In genomic region chr5:112428944-112429343, GRCm38 (mm10) we compare ENCODE assay signal across 8 mouse cellular contexts. TPM values are rescaled to one million over a fixed set of nuclear protein-coding genes. Genes with fewer than 3 reads are reported as not detected.
DNase-seq lines count a peak whose midpoint lies in the region; ATAC-seq and TF ChIP-seq lines count a peak whose summit lies in the region.

No protein-coding gene starts in this region.

- TF ChIP-seq EP300 in stomach, postnatal 0 days (optimal IDR thresholded peaks at IDR 0.05) = no peak

- peak; percentile 70 to 71 for DNase-seq in left cerebral cortex, adult 18-20 months (ENCODE audit: low spot score in 2 of 2)
- DNase-seq in left cerebral cortex, adult 11 months (ENCODE audit: low spot score) = no peak
- peak; percentile 84 for DNase-seq in brain, embryonic 14.5 days (ENCODE audit: low read depth)
- peak; percentile 63 for DNase-seq in naive thymus-derived CD4-positive, alpha-beta T cell, adult 2 months (ENCODE audit: low read depth)
- DNase-seq in stomach, postnatal 0 days (ENCODE audit: low spot score) = peak; percentile 66

- no peaks in the 10 kb centered on the region for H3K9me3 ChIP-seq in forebrain, embryonic 13.5 days (replicated peaks)
- no peaks in the 10 kb centered on the region for H3K9me3 ChIP-seq in intestine, embryonic 15.5 days
- H3K9me3 ChIP-seq in limb, embryonic 13.5 days = no peaks in the 10 kb centered on the region
- no peaks in the 10 kb centered on the region for H3K9me3 ChIP-seq in stomach, postnatal 0 days (ENCODE audit: control insufficient read depth, low read length)

- no peak overlapping the region for H3K27ac ChIP-seq in forebrain, embryonic 13.5 days
- no peak overlapping the region for H3K27ac ChIP-seq in intestine, embryonic 15.5 days
- H3K27ac ChIP-seq in limb, embryonic 13.5 days = no peak overlapping the region
- no peak overlapping the region for H3K27ac ChIP-seq in stomach, postnatal 0 days (replicated peaks)

- peaks cover 14% of the 10 kb centered on the region for H3K4me1 ChIP-seq in forebrain, embryonic 13.5 days
- H3K4me1 ChIP-seq in intestine, embryonic 15.5 days (replicated peaks) = 0 out of 2 replicates have a peak, but pooled peaks cover 3% of the 10 kb centered on the region
- peaks cover 8% of the 10 kb centered on the region for H3K4me1 ChIP-seq in limb, embryonic 13.5 days
- no peaks in the 10 kb centered on the region for H3K4me1 ChIP-seq in stomach, postnatal 0 days (replicated peaks; ENCODE audit: control insufficient read depth, insufficient read depth)

- TF ChIP-seq POLR2A in brain, embryonic 14.5 days (IDR thresholded peaks at IDR 0.05; ENCODE audit: borderline replicate concordance, extremely low read depth, insufficient read depth, insufficient read length, poor library complexity, severe bottlenecking) = no peak

- WGBS in forebrain, embryonic 13.5 days = 15% methylated on average over 19 of the region's 19 CpGs
- 13% methylated on average over 19 of the region's 19 CpGs for WGBS in intestine, embryonic 15.5 days
- 16% methylated on average over 19 of the region's 19 CpGs for WGBS in limb, embryonic 13.5 days
- 15% methylated on average over 19 of the region's 19 CpGs for WGBS in stomach, postnatal 0 days

- ATAC-seq in forebrain, embryonic 13.5 days = peak; percentile 34; the same call in 1 of the 2 replicates
- ATAC-seq in intestine, embryonic 15.5 days = 0 out of 2 replicates have a peak, but pooled peaks have one; percentile 35
- ATAC-seq in limb, embryonic 13.5 days (ENCODE audit: low FRiP score, low read depth) = no peak
- ATAC-seq in stomach, postnatal 0 days (ENCODE audit: low FRiP score, low TSS enrichment) = peak; percentile 35; the same call in 1 of the 2 replicates

- peaks cover 25% of the 10 kb centered on the region for H3K27me3 ChIP-seq in forebrain, embryonic 13.5 days
- H3K27me3 ChIP-seq in intestine, embryonic 15.5 days (replicated peaks) = peaks cover 7% of the 10 kb centered on the region
- peaks cover 45% of the 10 kb centered on the region for H3K27me3 ChIP-seq in limb, embryonic 13.5 days
- no peaks in the 10 kb centered on the region for H3K27me3 ChIP-seq in stomach, postnatal 0 days (ENCODE audit: control insufficient read depth, insufficient read depth, low read length)

- H3K36me3 ChIP-seq in forebrain, embryonic 13.5 days (ENCODE audit: poor library complexity, severe bottlenecking) = peaks cover 7% of the 10 kb centered on the region
- H3K36me3 ChIP-seq in intestine, embryonic 15.5 days = no peaks in the 10 kb centered on the region
- no peaks in the 10 kb centered on the region for H3K36me3 ChIP-seq in limb, embryonic 13.5 days
- H3K36me3 ChIP-seq in stomach, postnatal 0 days (ENCODE audit: control insufficient read depth, insufficient read depth, low read length) = no peaks in the 10 kb centered on the region

- H3K9ac ChIP-seq in forebrain, embryonic 13.5 days = no peak overlapping the region
- H3K9ac ChIP-seq in intestine, embryonic 15.5 days = no peak overlapping the region
- H3K9ac ChIP-seq in limb, embryonic 13.5 days = no peak overlapping the region
- H3K9ac ChIP-seq in stomach, postnatal 0 days (ENCODE audit: low read length) = no peak overlapping the region

- H3K4me3 ChIP-seq in forebrain, embryonic 13.5 days = no peak overlapping the region
- no peak overlapping the region for H3K4me3 ChIP-seq in intestine, embryonic 15.5 days (replicated peaks)
- H3K4me3 ChIP-seq in limb, embryonic 13.5 days = no peak overlapping the region
- no peak overlapping the region for H3K4me3 ChIP-seq in stomach, postnatal 0 days (ENCODE audit: low read depth, low read length)

- H3K4me2 ChIP-seq in forebrain, embryonic 13.5 days = peak overlapping the region; percentile 38
- peak overlapping the region; percentile 40; the same call in 1 of the 2 replicates for H3K4me2 ChIP-seq in intestine, embryonic 15.5 days (replicated peaks)
- H3K4me2 ChIP-seq in limb, embryonic 13.5 days (replicated peaks) = peak overlapping the region; percentile 46
- H3K4me2 ChIP-seq in stomach, postnatal 0 days (replicated peaks; ENCODE audit: low read depth) = no peak overlapping the region; the same call in 1 of the 2 replicates

- peak; percentile 90 for TF ChIP-seq CTCF in brain, embryonic 14.5 days (IDR thresholded peaks at IDR 0.05; ENCODE audit: borderline replicate concordance, extremely low read depth, insufficient read depth, insufficient read length)
- peak; percentile 89 for TF ChIP-seq CTCF in stomach, postnatal 0 days (IDR thresholded peaks at IDR 0.05; ENCODE audit: low read depth)

RNA-seq across cellular contexts. Expression of gene Gm6588, which starts 20.3 kb away (rescaled TPM):
- total RNA-seq in left cerebral cortex, adult 18-20 months (2021) = not detected
- polyA plus RNA-seq in brain, embryonic 14.5 days (2012; rRNA removed) = not detected in 2 replicates
- polyA plus RNA-seq in forebrain, embryonic 13.5 days (2015; fragmentation: Nextera tagmentation; extraction: Ambion mirVana) = 0.68 and 1.1 TPM in 2 replicates
- not detected in 2 replicates for polyA plus RNA-seq in intestine, embryonic 15.5 days (2015; fragmentation: Nextera tagmentation; extraction: Ambion mirVana)
- 0.08 TPM in 1 of 2 replicates, not detected in the other for polyA plus RNA-seq in limb, embryonic 13.5 days (2015; fragmentation: Nextera tagmentation; extraction: Ambion mirVana)
- polyA plus RNA-seq in stomach, postnatal 0 days (2015; fragmentation: Nextera tagmentation; extraction: Ambion mirVana) = 0.05 TPM in 1 of 2 replicates, not detected in the other

RNA-seq across cellular contexts. Expression of gene Asphd2, which starts 34.3 kb away (rescaled TPM):
- 100 to 1,000 TPM; 179 to 194 TPM for total RNA-seq in left cerebral cortex, adult 18-20 months (2021)
- 120 and 140 TPM in 2 replicates for polyA plus RNA-seq in brain, embryonic 14.5 days (2012; rRNA removed)
- 21.4 and 23.8 TPM in 2 replicates for polyA plus RNA-seq in forebrain, embryonic 13.5 days (2015; fragmentation: Nextera tagmentation; extraction: Ambion mirVana)
- polyA plus RNA-seq in intestine, embryonic 15.5 days (2015; fragmentation: Nextera tagmentation; extraction: Ambion mirVana) = 8.5 and 10.1 TPM in 2 replicates
- 19.1 and 23.7 TPM in 2 replicates for polyA plus RNA-seq in limb, embryonic 13.5 days (2015; fragmentation: Nextera tagmentation; extraction: Ambion mirVana)
- 4.4 and 4.6 TPM in 2 replicates for polyA plus RNA-seq in stomach, postnatal 0 days (2015; fragmentation: Nextera tagmentation; extraction: Ambion mirVana)
